Mouse (Mus musculus) myocyte (in vitro differentiated cells): ENCODE measurements around the gene Hopx. TPM values are rescaled to one million over a fixed set of nuclear protein-coding genes. Genes with fewer than 3 reads are reported as not detected.
"Not testable (repeated sequence)": the region's sequence is repeated elsewhere in the genome, so short reads cannot be mapped to it uniquely, and the experiment has no call there.

Source experiments
- H3K27me3 ChIP-seq: one replicate; pipeline ENCODE4 v1.6.1; 2011; ENCODE audit not compliant: control insufficient read depth, insufficient read depth, insufficient read length
- H3K36me3 ChIP-seq: one replicate; pipeline ENCODE4 v1.6.1; 2011; ENCODE audit not compliant: control insufficient read depth, insufficient read depth
- H3K4me2 ChIP-seq: one replicate; pipeline ENCODE4 v1.6.1; 2011; ENCODE audit warnings: low read depth, control low read depth
- H3K4me3 ChIP-seq: one replicate; pipeline ENCODE4 v1.5.1; 2011; ENCODE audit warnings: mild to moderate bottlenecking, control low read depth, moderate library complexity
- H3K79me2 ChIP-seq: one replicate; pipeline ENCODE4 v1.6.1; 2011; ENCODE audit not compliant: control insufficient read depth, insufficient read depth
- H3ac ChIP-seq: one replicate; pipeline ENCODE4 v1.6.1; 2011; ENCODE audit not compliant: control insufficient read depth, insufficient read length
- CEBPB ChIP-seq: IDR thresholded peaks from 2 replicates; pipeline ENCODE4 v1.6.1; 2011; ENCODE audit warnings: mild to moderate bottlenecking, moderate library complexity; ENCODE audit not compliant: poor library complexity, insufficient read depth, severe bottlenecking
- E2F4 ChIP-seq: IDR thresholded peaks from one replicate; pipeline ENCODE4 v1.6.1; 2011; ENCODE audit warnings: mild to moderate bottlenecking, control low read depth, moderate library complexity; ENCODE audit not compliant: insufficient read depth
- MAX ChIP-seq: IDR thresholded peaks from one replicate; pipeline ENCODE4 v1.6.1; 2011; ENCODE audit warnings: low read depth, mild to moderate bottlenecking, control low read depth
- MYOD1 ChIP-seq, 3 experiments: IDR thresholded peaks; one replicate each; pipeline ENCODE4 v1.6.1; 2011; ENCODE audit warnings: control low read depth in 2 of 3, low read depth in 2 of 3, mild to moderate bottlenecking in 2 of 3, moderate library complexity in 1 of 3; ENCODE audit not compliant: insufficient read length in 2 of 3, control insufficient read depth in 1 of 3
- MYOG ChIP-seq, 3 experiments: IDR thresholded peaks; one replicate each; pipeline ENCODE4 v1.6.1; 2011; ENCODE audit warnings: control low read depth in 2 of 3, low read depth in 2 of 3, mild to moderate bottlenecking in 2 of 3; ENCODE audit not compliant: insufficient read length in 2 of 3, control insufficient read depth in 1 of 3, insufficient read depth in 1 of 3
- POLR2A ChIP-seq: IDR thresholded peaks from one replicate; pipeline ENCODE4 v1.6.1; 2011; ENCODE audit warnings: low read depth, mild to moderate bottlenecking, control low read depth, moderate library complexity; ENCODE audit not compliant: insufficient read length
- POLR2AphosphoS2 ChIP-seq: IDR thresholded peaks from one replicate; pipeline ENCODE4 v1.6.1; 2011; ENCODE audit warnings: low read depth, control low read depth; ENCODE audit not compliant: insufficient read length
- REST ChIP-seq: IDR thresholded peaks from one replicate; pipeline ENCODE4 v1.6.1; 2011; ENCODE audit warnings: mild to moderate bottlenecking, control low read depth, moderate library complexity; ENCODE audit not compliant: insufficient read depth, insufficient read length
- SRF ChIP-seq: IDR thresholded peaks from one replicate; pipeline ENCODE4 v1.6.1; 2011; ENCODE audit warnings: low read depth; ENCODE audit not compliant: control insufficient read depth, insufficient read length
- TCF12 ChIP-seq: IDR thresholded peaks from one replicate; pipeline ENCODE4 v1.6.1; 2011; ENCODE audit warnings: mild to moderate bottlenecking, control low read depth; ENCODE audit not compliant: poor library complexity, insufficient read depth, severe bottlenecking
- TCF3 ChIP-seq: IDR thresholded peaks from one replicate; pipeline ENCODE4 v1.6.1; 2011; ENCODE audit warnings: low read depth, control low read depth; ENCODE audit not compliant: insufficient read length
- USF1 ChIP-seq: IDR thresholded peaks from one replicate; pipeline ENCODE4 v1.6.1; 2011; ENCODE audit warnings: low read depth, mild to moderate bottlenecking, control low read depth, moderate library complexity
- polyA plus RNA-seq: library from polyadenylated mRNA; unstranded; fragments of >200 nt; fragmentation: generic; extraction: Trizol; gene quantifications from one replicate; pipeline ENCODE4 v1.2.1, GENCODE M21; 2012; ENCODE audit warnings: missing spikeins

The Hopx gene
- polyA plus RNA-seq, 1 experiment: 0.68 TPM

GRCm38 (mm10) chr5:77099997-77100380 is 14.9 kb downstream of the Hopx start:
- Histone ChIP-seq H3K79me2 (no peaks in the 10 kb centered on the region), H3K27me3 (no peaks in the 10 kb centered on the region), H3K4me3 (no peak overlapping the region), H3K4me2 (no peak overlapping the region), H3ac (no peak overlapping the region), H3K36me3 (no peaks in the 10 kb centered on the region)
- TF ChIP-seq TCF3: no peak
- TF ChIP-seq MYOG (IDR thresholded peaks at IDR 0.05; ENCODE audit: control insufficient read depth in 1 of 3, insufficient read depth in 1 of 3, insufficient read length in 2 of 3, low read depth in 2 of 3): no peak
- no peak for TF ChIP-seq CEBPB
- no peak for TF ChIP-seq REST
- no peak for TF ChIP-seq POLR2A
- TF ChIP-seq MAX: no peak
- TF ChIP-seq MYOD1 (IDR thresholded peaks at IDR 0.05; ENCODE audit: control insufficient read depth in 1 of 3, insufficient read length in 2 of 3, low read depth in 2 of 3): no peak
- TF ChIP-seq SRF: no peak
- no peak for TF ChIP-seq TCF12
- TF ChIP-seq E2F4: no peak
- no peak for TF ChIP-seq POLR2AphosphoS2
- TF ChIP-seq USF1: no peak

- Histone ChIP-seq H3K79me2 (no peaks in the 10 kb centered on the region), H3ac (no peak overlapping the region), H3K4me3 (no peak overlapping the region), H3K36me3 (no peaks in the 10 kb centered on the region), H3K4me2 (no peak overlapping the region), H3K27me3 (no peaks in the 10 kb centered on the region)
- TF ChIP-seq TCF3: no peak
- TF ChIP-seq E2F4: no peak
- TF ChIP-seq POLR2A: no peak
- no peak for TF ChIP-seq REST
- TF ChIP-seq MYOD1 (IDR thresholded peaks at IDR 0.05; ENCODE audit: control insufficient read depth in 1 of 3, insufficient read length in 2 of 3, low read depth in 2 of 3): no peak
- TF ChIP-seq MYOG (IDR thresholded peaks at IDR 0.05; ENCODE audit: control insufficient read depth in 1 of 3, insufficient read depth in 1 of 3, insufficient read length in 2 of 3, low read depth in 2 of 3): no peak
- TF ChIP-seq SRF: no peak
- TF ChIP-seq TCF12: no peak
- TF ChIP-seq CEBPB: no peak
- no peak for TF ChIP-seq USF1
- TF ChIP-seq POLR2AphosphoS2: no peak
- TF ChIP-seq MAX: no peak
Observed at GRCm38 (mm10) chr5:77099317-77099996, 15.5 kb downstream of the Hopx start.

GRCm38 (mm10) chr5:77098874-77099273 is 16.0 kb downstream of the Hopx start:
- no peaks in the 10 kb centered on the region for H3K27me3 ChIP-seq
- no peaks in the 10 kb centered on the region for H3K79me2 ChIP-seq
- no peaks in the 10 kb centered on the region for H3K36me3 ChIP-seq
- H3K4me3 ChIP-seq: no peak overlapping the region
- no peak overlapping the region for H3ac ChIP-seq
- H3K4me2 ChIP-seq: no peak overlapping the region
- TF ChIP-seq TCF12: no peak
- no peak for TF ChIP-seq POLR2A
- TF ChIP-seq SRF: no peak
- no peak for TF ChIP-seq MAX
- TF ChIP-seq CEBPB: no peak
- TF ChIP-seq E2F4: no peak
- TF ChIP-seq TCF3: no peak
- no peak for TF ChIP-seq POLR2AphosphoS2
- no peak for TF ChIP-seq REST
- TF ChIP-seq MYOG (IDR thresholded peaks at IDR 0.05; ENCODE audit: control insufficient read depth in 1 of 3, insufficient read depth in 1 of 3, insufficient read length in 2 of 3, low read depth in 2 of 3): no peak
- no peak for TF ChIP-seq USF1
- no peak for TF ChIP-seq MYOD1 (IDR thresholded peaks at IDR 0.05; ENCODE audit: control insufficient read depth in 1 of 3, insufficient read length in 2 of 3, low read depth in 2 of 3)

GRCm38 (mm10) chr5:77097686-77098085 is 17.2 kb downstream of the Hopx start:
- Histone ChIP-seq H3ac (no peak overlapping the region), H3K4me3 (no peak overlapping the region), H3K4me2 (no peak overlapping the region), H3K27me3 (no peaks in the 10 kb centered on the region), H3K79me2 (no peaks in the 10 kb centered on the region), H3K36me3 (no peaks in the 10 kb centered on the region)
- TF ChIP-seq MYOG (IDR thresholded peaks at IDR 0.05; ENCODE audit: control insufficient read depth in 1 of 3, insufficient read depth in 1 of 3, insufficient read length in 2 of 3, low read depth in 2 of 3) (no peak), REST (no peak), CEBPB (no peak), SRF (no peak), TCF3 (no peak), POLR2AphosphoS2 (no peak), USF1 (no peak), TCF12 (no peak), MYOD1 (IDR thresholded peaks at IDR 0.05; ENCODE audit: control insufficient read depth in 1 of 3, insufficient read length in 2 of 3, low read depth in 2 of 3) (no peak), MAX (no peak)

GRCm38 (mm10) chr5:77096194-77096593 is 18.7 kb downstream of the Hopx start:
- H3K36me3 ChIP-seq, H3K4me2 ChIP-seq, H3K4me3 ChIP-seq: not testable (repeated sequence)

More at GRCm38 (mm10) chr5:77096194-77096593, 18.7 kb downstream of the Hopx start:
- H3K79me2 ChIP-seq, H3ac ChIP-seq, H3K27me3 ChIP-seq: not testable (repeated sequence)
